Mouse (Mus musculus): ENCODE data around the gene Sugp2.

GRCm38 (mm10) chr8:70283136-70284077, 49.4 kb downstream of the Sugp2 start:
- TF ChIP-seq CTCF (IDR thresholded peaks at IDR 0.05; ENCODE audit: borderline replicate concordance, extremely low read depth, insufficient read depth, insufficient read length) (no peak), POLR2A (IDR thresholded peaks at IDR 0.05; ENCODE audit: borderline replicate concordance, extremely low read depth, insufficient read depth, insufficient read length, poor library complexity, severe bottlenecking) (no peak)

Measured in brain, embryonic 14.5 days (tissue).